Mouse (Mus musculus) thymus, postnatal 4 days (tissue): ENCODE data around the gene Gng12.

Experiments
- DNase-seq: peaks from one replicate; pipeline ENCODE4 v3.0.0; 2021

Gene Gng12

DNA sequence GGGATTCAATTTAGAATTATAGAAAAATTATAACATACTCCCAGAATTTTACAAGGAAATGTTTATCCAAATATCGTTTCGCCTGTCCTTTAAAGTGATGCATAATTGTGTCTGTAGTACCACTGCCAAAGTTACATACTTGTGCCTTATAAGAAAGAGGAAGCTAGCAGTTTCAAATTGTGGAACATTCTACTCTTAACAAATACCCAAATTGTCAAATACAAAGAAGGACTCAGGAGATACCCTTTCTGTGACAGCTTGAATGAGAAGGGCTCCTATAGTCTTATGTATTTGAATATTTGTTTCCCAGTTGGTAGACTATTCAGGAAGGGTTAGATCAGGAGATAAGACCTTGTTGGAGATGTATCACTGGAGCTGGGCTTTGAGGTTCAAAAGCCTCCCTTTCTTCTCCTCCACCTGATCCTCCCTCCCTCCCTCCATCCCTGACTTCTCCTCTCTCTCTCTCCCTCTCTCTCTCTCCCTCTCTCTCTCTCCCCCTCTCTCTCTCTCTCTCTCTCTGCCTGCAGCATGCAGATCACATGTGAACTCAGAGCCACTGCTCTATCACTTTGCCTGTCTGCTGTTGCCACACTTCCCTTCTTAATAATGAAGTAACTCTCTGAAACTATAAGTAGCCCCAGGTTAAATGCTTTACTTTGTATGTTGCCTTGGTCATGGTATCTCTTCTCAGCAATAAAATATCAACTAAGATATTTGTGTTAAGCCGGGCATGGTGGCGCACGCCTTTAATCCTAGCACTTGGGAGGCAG is 62.5 kb downstream of the Gng12 start:
- DNase-seq, result no peak

DNA sequence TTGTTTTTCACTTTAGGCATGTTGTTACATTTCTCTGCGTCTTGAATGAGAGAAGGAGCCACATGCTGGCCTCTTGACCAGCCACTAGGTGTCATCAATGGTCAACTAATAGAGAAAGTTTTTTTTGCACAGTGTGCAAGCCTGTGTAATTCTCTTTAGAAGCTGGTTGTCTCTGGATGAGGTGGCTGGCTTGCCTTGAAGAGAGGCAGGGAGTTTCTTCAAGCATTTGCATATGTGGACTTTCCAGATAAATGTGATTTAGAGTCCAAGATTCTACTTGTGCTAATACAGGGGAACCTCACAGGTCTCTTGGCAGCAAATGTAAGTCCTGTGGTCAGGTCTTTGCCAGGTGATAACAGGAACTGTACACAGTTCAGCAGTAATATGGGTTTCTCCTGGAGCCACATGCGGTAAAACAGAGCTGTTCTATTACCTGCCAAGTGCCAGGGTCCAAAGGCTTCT is 66.4 kb downstream of the Gng12 start:
- DNase-seq, result peak; percentile 20

DNA sequence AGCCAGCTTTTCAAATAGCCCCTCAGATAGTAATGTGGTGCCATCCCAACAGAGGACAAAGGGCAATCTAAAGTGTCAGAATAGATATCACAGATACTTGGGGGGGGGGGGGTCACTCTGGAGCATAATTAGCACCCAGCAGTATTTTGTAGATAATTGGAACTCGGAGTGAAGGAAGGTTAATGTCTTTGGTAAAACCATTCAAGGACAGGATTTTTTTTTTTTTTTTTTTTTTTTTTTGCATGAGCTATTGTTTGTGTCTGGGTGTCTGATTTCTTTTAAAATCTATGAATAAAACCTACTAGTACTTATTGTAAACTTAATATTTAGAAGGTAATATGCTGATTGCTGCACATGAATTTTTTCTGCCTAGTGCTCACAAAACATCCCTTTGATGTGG is 66.9 kb downstream of the Gng12 start:
- no peak for DNase-seq

DNA sequence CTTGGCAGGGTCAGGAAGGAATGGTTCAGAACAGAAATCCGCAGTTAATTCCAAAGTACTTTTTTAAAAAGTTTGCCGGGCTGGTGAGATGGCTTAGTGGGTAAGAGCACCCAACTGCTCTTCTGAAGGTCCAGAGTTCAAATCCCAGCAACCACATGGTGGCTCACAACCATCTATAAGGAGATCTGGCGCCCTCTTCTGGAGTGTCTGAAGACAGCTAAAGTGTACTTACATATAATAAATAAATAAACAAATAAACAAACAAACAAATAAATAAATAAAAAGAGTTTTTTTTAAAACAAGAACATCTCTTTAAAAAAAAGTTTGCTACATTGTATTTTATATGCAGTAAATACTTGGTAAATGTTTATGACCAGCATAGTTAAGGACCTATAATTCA is 67.5 kb downstream of the Gng12 start:
- peak; percentile 39 for DNase-seq

DNA sequence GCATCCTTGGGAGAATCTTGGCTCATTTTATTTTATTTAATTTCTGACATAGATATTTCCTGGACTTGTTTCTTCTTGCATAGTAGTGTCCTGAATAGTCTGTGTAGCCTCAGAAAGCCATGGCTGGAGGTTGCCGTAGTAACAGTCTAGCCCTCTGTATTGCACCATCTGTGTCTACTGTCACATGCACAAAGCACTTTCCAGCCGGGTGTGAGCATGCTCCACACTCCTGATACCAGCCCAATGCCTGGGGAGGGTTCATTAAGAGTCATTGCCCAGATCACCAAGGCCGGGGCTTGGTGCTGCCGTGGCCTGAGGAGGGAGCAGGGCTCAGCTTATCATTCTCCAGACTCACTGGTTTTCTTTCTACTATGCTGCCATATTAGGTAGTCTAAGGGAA is 68.0 kb downstream of the Gng12 start:
- no peak for DNase-seq

DNA sequence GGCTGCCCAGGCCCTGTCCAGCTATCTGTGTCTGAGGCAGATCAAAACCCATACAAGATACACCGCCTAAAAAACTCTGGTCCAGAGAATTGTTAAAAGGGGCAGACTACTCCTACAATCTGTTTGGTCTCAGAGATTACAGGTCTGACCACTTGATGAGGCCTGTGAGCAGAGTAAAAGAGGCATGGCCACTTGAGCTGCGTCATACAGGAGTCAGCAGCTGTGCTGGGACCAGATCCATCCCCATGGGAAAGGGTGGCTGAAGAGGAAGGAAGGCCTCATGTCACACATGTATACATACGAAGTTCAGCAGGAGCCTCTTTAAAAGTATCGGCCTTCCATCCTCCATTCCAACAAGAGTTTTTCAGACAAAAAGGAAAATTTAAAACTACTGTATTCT is 69.0 kb downstream of the Gng12 start:
- no peak for DNase-seq

DNA sequence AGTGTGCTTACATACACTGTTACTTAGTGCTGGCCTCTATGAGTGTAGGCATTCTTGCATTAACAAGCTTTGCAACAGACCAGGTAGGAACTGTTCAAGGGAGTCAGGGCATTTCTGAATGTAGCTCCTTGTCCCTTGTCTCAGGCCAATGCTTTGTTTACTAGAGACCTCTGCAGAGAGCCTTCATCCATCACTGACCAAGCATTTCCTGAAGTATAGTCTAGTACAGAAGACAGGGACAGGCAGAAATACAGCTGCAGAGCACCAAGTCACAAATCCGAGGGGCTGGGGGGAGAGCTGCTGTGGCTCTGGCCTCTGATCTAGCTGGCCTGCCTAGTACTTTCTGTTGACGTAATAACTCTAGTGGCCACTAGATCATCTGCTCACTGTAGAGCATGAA is 71.6 kb downstream of the Gng12 start:
- DNase-seq, result no peak

DNA sequence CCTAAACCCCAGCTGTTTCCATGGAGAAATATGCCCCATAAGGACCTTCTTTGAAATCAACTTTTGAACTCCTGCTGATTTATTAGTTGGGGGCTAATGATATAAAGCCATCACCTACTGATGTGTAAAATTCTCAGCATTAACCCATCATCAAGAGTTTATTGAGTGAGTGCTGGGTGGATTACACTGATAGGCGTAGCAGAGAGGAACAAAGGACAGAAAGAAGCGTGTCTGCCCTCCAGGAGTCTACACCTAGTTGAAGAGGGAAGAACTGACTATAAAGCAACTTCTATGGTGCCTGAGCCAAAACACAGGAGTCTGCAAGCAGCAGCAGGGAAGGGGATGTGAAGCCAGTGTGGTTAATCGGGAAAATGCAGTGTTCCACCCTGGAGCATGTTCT is 73.2 kb downstream of the Gng12 start:
- DNase-seq, result no peak

DNA sequence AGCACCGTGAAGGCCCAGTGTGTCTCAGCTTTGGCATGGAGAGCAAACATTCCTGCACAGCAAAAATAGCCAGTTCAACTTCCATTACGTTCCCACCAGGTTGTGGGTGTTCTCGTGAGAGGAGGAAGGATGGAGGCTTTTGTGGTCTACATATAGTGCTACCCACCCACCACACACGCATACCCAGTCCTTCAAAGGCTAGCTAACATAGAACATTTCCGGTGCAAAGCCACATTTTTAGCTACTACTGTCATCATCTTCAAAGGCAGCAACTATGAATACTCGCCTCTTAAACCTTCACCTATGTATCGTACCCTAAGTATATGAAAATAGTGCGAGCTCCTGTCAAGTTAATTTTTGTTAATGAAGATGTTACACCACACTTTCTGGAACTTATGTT is 76.1 kb downstream of the Gng12 start:
- DNase-seq, result peak; percentile 33

DNA sequence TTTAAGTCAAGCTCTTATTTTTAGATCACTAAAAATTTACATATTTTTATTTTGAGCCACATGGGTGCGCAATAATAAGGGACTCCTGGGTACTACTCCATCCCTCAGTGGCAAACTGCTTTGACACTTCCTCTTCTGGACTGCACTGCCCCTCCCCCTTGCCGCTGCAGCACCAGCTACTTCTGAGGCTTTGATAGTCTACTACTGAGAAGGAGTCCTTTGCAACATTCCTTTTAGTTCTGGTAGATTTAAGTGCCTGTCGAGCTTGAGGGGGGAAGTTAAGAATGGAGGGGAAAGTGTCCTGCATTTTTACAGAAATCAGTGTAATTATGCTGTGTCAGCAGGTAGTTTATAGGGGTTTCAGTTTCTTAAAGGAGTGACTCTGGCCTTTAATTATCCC is 77.0 kb downstream of the Gng12 start:
- peak; percentile 59 for DNase-seq

DNA sequence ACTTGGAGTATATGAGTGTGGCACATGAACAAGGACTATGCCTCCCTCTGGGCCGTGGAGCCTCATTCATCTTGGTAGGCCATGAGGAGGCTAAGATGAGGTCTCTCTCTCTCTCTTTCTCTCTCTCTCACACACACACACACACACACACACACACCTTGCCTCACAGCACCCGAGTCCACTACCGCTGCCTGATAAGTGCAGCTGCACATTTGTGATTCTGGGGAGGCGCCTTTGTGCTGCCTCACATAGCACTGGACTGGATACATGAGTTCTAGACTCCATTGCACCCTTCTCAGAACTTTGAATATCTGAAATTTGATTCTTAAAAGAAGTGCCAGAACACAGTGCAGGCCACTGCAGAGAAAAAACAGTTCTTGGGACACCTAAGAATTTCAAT is 79.3 kb downstream of the Gng12 start:
- DNase-seq, result no peak

DNA sequence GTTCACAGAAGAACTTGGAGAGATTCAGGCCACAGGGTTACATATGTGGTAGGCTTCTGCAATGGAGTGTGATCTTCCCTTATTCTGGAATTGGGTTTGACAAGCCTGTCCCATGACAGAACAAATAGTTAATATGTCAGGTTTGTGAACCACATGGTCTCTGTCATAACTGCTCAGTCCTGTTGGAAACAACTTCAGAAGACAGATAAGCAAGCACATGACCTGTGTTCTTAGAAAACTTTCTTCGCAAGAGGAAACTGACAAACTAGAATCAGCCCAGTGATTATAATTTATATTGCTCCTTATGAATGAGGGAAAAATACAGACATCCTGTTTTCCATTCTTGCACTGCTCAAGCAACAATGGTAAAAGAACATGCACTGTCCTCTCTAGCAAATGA is 83.0 kb downstream of the Gng12 start:
- DNase-seq, result no peak

DNA sequence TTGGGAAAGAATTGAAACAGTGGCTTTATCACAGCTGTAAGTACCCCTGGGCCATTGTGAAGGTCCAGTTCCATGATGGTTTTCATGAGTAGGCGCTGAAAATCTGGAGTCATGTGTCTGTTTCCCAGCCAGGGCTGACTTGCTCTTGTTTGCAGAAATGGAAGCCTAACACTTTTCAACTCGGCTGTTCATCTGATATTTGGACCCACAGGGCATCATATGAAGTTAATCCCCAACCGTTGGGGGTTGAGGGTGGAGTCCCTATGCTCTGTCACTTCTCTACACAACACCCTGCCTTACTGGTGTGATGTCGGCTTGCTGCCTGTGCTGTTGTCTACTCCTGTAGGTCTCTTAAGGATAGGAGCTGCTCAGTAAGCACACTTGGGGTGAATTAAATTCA is 83.8 kb downstream of the Gng12 start:
- no peak for DNase-seq

DNA sequence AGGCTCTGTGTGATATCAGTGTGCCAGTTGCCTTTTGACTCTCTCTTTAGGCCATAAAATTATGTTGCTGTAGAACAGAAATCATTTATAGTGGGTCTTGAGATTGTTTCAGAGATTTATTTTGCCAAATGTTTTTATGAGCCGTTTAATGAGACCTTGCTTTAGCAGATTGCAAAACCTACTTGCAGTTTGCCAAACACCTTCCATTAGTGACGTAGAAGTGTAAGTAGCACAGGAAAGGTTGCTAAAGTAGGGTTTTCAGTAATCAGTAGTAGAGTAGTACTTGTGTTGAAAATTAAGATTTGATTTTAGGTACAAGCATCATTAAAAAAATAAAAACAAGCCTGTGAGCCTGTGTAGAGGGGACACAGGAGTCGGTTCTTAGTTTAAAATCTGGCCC is 85.2 kb downstream of the Gng12 start:
- DNase-seq, result no peak

DNA sequence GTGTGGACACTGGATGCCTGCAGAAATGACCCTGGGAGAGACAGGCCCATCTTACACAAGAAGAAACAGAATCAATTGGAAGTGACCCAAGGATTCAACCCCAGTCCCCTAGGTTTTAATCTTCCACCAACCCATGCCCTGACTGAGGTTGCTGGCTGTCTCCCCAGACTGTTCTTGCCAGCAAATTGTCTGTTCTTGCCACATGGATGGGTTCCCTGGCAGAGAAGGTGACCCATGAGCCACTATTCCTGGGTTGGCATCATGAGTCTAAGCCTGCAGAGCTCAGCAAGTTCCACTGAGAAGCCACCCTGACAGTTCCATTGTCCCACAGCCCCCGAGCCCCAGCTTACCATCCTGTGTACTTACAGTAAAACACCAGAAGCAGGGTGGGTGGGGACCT is 85.7 kb downstream of the Gng12 start:
- DNase-seq, result no peak

DNA sequence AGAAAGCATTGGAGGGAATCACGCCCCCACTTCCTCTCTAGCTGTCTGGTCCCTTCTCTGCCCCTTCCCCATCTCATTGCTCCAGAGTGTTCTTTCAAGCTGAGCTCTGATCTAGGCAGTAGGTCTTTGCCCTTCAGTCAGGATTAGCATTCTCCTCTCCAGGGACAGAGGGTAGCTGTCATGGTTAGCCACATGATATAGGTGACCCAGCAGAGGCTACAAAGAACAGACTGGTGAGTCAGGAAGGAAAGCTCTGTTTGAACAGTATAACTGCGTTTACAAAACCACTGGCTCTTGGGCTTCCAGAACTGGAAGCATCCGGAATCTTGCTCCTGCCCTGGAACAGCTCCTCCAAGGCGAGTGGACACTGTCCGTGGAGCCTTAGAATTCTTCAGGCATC is 87.9 kb downstream of the Gng12 start:
- DNase-seq, result no peak

DNA sequence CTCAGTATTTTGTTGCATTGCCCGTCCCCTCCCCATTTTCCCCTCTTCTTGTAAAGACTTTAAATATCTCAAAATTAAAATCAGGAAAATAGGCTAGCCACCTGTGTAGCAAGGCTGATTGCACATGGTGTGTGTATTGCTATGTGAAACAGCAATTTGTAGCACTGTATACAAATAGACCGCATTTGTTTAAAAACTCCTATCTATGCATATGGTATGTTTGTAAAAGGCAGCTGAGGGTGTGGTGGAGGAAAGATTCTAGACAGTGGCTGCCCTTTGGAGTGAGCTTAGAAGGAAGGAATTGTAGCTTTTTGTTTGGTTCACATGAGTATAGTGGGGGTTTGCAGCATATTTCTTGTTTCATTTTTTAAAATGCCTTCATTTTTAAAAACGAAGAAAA is 88.5 kb downstream of the Gng12 start:
- DNase-seq, result no peak

DNA sequence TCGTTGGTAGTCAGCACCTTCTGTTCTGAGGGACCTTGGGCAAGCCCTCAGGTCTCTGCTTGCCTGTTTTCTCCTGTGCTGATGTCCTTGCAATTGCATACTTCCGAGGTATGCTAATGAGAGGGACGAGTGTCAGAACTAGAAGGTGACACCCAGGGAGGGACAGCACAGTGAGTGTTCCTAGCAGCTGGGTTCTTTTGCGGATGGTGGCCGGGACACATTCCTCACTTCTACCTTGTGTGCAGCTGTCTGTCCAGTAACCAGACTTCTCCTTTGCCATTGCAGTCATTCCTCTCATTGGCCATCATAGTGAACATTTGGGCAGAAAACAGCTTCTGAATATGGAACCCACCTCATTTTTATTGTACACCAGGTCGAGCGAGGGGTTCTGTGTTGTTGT is 89.3 kb downstream of the Gng12 start:
- no peak for DNase-seq

DNA sequence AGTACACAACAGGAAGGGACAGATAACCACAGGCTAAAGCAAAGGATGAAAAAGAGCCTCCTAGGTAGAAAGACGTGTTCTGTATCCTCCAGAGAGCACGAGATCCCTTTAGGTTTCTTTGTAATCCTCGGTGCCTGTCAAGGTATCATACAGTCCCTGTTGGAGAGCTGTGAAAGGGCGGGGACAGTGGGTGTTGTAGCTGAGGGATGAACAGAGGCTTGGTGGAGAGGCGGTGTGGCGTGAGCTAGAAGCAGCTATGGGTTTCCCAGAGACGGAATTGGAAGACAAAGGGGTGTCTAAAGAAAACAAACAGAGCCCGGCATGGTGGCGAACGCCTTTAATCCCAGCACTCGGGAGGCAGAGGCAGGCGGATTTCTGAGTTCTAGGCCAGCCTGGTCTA is 89.9 kb downstream of the Gng12 start:
- no peak for DNase-seq

DNA sequence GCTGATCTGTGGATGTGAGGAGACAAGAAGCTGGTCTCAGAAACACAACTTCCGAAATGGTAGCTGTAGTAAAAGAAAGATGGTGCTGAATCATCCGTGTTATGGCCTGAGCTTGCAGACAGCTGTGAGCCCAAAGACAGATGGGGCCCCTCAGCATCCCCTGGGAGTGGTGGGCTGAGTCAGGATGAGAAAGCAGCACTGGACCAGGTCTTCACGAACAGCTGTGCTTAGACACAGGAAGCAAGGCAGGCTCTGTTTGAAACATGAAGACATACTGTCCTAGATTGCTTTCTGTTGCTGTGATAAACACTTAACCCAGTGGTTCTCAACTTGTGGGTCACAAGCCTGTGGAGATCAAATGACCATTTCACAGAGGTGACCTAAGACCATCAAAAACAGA is 91.4 kb downstream of the Gng12 start:
- peak; percentile 61 for DNase-seq

DNA sequence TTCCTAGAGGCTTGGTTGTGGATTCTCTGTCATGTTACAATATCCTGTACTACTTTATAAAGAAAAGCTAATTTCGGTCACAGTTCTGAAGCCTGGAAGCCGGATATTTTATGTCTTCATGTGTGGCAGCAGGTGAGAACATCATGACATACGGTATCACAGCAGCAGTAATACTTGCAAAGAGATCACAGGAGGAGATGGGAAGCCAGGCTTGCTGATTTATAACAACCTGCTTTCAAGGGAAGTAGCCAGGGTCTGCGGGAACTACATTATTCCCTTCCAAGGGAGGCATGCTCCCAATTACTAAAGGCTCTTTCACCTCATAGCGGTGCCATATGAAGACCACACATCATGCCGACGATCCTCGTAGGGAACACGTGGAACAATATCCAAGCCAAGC is 92.2 kb downstream of the Gng12 start:
- no peak for DNase-seq

DNA sequence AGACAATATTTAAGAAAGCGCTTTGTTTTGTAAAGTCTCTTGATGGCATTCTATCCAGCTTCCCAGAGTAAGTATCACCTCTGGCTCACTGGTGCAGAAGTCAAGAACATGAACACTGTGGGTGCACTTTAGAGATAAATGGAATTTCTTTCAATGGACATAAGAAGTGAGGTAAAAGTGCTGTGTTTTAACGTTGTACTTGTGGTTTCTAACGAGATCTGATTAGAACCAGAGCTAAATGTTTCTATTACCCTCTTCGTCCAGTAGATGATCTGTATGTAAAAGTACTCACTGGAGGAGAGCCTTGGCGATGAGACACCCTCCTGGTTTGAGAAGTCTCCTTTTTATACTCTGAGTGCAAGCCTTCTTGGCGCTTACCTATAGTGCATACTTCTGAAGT is 92.8 kb downstream of the Gng12 start:
- DNase-seq, result no peak

DNA sequence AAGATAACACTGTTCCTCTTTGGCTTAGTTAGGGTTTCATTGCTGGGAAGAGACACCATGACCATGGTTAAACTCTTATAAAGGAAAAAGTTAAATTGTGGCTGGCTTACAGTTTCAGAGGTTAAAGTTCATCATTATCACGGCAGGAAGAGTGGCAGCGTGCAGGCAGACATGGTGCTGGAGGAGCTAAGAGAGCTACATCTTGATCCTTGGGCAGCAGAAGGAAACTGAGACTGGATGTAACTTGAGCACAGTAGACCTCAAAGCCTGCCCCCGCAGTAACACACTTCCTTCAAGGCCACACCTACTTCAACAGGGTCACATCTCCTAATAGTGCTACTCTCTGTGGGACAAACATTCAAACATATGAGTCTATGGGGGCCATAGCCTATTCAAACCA is 93.3 kb downstream of the Gng12 start:
- DNase-seq, result no peak

DNA sequence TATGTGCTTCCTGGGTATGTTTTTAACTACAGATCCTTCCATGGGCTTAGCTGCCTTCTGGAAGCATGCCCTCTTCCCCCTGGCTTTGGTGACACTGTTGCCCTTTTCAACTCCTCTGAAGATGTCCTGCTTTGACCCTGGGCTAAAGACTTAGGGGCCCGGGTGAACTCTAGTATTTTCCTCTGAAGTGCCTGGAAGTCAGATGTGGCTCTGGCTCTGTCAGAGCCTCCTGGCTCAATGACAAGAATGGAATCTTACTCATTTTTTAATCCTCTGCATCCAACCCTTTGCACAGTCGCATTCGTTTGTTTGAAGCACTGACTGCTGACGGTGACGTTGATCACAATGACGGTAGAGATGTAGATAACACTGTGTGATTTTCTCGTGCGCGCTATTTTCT is 96.0 kb downstream of the Gng12 start:
- DNase-seq, result no peak

DNA sequence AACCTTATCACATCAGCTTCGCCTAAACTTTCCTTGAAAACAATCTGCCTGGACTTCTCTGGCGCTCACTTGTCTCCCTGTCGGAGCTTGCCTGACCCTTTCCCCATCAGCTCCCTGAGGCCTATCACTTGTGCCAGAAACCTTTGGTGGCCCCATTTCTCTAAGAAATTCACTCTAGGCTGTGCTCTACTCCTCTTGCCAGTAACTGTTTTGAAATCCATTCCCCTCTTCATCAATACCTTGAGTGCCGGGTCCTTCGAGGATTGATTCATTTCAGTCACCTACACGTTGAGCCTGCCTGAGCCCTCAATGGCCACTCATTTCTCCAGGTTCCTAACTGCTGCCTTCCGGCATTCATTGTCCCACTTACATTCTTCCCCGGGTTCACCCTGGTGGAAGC is 96.6 kb downstream of the Gng12 start:
- DNase-seq, result no peak

DNA sequence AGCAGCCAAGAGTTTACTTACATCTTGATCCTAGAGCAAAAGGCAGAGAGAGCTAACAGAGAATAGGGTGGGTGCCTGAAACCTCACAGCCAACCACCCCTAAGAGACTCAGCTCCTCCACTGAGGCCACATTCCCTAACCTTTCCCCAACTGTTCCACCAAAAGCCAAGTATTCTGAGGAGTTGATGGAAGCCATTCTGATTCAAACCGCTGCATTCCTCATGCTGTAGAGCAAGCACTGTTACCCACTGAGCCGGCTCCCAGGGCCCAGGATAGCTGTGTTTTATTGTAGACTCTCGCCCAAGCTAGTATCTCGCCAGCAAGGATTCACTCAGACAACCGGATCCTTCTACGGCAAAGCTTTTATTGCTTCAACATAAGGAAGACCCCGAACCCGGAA is 98.8 kb downstream of the Gng12 start:
- DNase-seq, result no peak
